Mouse (Mus musculus): ENCODE results near the gene Rasl11a. TPM values are rescaled to one million over a fixed set of nuclear protein-coding genes. Genes with fewer than 3 reads are reported as not detected.

Rasl11a gene
- 0.48 to 1.1 TPM (median 0.92 TPM) in 4 replicates for total RNA-seq (2023; ENCODE audit: inconsistent age)

DNA sequence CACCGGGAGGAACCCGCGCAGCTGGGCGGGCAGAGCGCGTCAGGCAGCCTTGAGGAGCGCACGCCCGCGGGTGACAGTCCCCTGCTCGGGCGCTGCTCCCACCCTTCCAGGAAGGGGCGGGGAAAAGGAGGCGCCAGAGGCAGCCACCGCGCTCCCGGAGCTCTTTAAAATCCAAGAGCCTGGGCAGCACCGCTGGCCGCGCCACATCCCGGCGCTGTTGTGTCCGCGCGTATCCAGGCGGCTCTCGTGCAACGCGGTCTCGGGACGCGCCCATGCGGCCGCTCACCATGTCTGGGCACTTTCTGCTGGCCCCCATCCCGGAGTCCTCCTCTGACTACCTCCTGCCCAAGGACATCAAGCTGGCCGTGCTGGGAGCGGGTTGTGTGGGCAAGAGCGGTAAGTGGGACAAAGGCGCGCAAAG, at the start of gene Rasl11a:
Gene Rasl11a, plus strand, starts transcription at position 127 of the 421 bp plus-strand sequence.

DNA sequence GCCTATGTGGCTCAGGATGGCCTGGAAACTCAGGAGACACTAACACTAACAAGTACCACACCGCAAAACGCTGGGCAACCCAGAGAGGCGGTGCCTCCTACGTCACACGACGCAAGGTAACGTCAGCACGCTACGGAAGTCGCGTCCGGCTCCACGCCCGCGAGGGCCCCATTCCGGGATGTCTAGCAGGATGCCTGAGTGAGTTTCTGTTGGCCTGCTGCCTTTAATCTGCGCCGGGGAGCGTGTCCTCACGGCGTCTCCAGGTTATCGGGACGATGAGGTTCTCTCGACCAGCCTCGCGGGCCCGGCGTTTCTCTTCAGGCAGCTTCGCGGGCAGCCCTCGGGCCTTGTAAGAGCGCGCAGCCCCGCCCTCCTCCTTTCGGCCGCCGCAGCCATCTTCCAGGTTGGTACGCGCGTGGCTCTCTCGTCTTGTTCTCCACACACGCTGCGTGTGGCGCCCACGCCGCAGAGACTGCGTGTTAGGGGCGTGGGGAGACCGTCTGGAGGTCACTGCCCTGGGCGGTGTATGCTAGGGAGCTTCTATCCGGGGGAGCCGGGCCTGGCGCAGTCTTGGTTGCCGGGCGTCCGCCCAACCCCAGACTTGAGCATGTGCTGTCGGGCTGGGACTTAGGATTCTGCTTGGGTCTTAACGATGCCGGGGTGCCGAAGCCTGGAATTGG, 12.0 kb upstream of the Rasl11a start, which contains the start of gene Rpl21:
Gene Rpl21, plus strand, starts transcription at position 122 of the 680 bp plus-strand sequence.

Other genes with a start within 250 kb of the Rasl11a start
- 40.9 to 46.4 TPM (median 41.5 TPM) in 4 replicates for gene Usp12, start 50.1 kb upstream of the Rasl11a start, total RNA-seq (2023; ENCODE audit: inconsistent age)
- 631 to 695 TPM (median 644 TPM) in 4 replicates for gene Rpl21, start 12.2 kb upstream of the Rasl11a start, total RNA-seq (2023; ENCODE audit: inconsistent age)
- gene Gtf3a, start 103.6 kb downstream of the Rasl11a start, total RNA-seq (2023; ENCODE audit: inconsistent age): 28.3 to 32.6 TPM (median 31.9 TPM) in 4 replicates
- 10.8 to 17.5 TPM (median 17.0 TPM) in 4 replicates for gene Mtif3, start 118.7 kb downstream of the Rasl11a start, total RNA-seq (2023; ENCODE audit: inconsistent age)
- 30.7 to 34.4 TPM (median 32.7 TPM) in 4 replicates for gene Lnx2, start 231.5 kb downstream of the Rasl11a start, total RNA-seq (2023; ENCODE audit: inconsistent age)
- 112 to 119 TPM (median 113 TPM) in 4 replicates for gene Polr1d, start 232.0 kb downstream of the Rasl11a start, total RNA-seq (2023; ENCODE audit: inconsistent age)